ENCODE assay signal across 11 mouse cellular contexts in the genomic region with DNA sequence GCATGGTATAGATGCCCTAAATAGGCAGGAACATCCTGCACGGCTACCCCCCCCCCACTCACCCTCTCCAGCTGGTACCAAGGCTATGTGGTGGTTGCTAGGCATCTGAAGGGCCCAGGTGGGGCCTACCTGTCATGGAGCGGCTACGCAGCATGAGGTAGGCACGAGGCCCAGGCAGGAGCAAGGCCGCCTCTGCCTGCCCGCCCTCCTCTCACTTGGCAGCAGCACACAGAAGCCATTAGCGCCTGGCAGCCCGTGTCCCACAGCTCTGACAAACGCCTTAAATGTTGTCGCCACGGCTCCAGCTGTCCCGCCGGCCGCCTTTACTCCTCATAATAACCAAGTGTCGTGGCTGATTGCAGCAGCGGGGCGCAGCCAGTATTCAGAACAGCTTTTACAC. TPM values are rescaled to one million over a fixed set of nuclear protein-coding genes. Genes with fewer than 3 reads are reported as not detected.
A peak's percentile ranks its signal among the peaks of the same experiment; 100 is the strongest.
DNase-seq lines count a peak whose midpoint lies in the region; ATAC-seq and TF ChIP-seq lines count a peak whose summit lies in the region.
"Had no signal": no experiment of that assay in that cellular context is flagged by ENCODE, and none has a peak within 500 bp of the region (broad histone marks: within the 10 kb centered on the region; RNA-seq: fewer than 3 reads in every experiment).

No protein-coding gene starts in this region.

- H3K27me3 ChIP-seq in midbrain, embryonic 13.5 days, result no peaks in the 10 kb centered on the region
- peaks cover 26% of the 10 kb centered on the region for H3K27me3 ChIP-seq in midbrain, embryonic 10.5 days (ENCODE audit: low read depth, poor library complexity, severe bottlenecking)
- peaks cover 22% of the 10 kb centered on the region; the same call in 1 of the 2 replicates for H3K27me3 ChIP-seq in hindbrain, embryonic 10.5 days (ENCODE audit: insufficient read depth, poor library complexity, severe bottlenecking)
- H3K27me3 ChIP-seq in liver, postnatal 0 days (ENCODE audit: insufficient read depth, low read length), result peaks cover 7% of the 10 kb centered on the region

- peak overlapping the region; percentile 80 for H3K27ac ChIP-seq in midbrain, embryonic 13.5 days
- H3K27ac ChIP-seq in midbrain, embryonic 10.5 days (replicated peaks), result no peak overlapping the region
- H3K27ac ChIP-seq in hindbrain, embryonic 10.5 days, result peak overlapping the region; percentile 67; the same call in 1 of the 2 replicates
- H3K27ac ChIP-seq in liver, postnatal 0 days (ENCODE audit: low read depth), result no peak overlapping the region
- H3K27ac ChIP-seq: liver, embryonic 13.5 days had no signal

- no peak overlapping the region for H3K4me2 ChIP-seq in midbrain, embryonic 13.5 days (replicated peaks)
- no peak overlapping the region for H3K4me2 ChIP-seq in liver, postnatal 0 days (ENCODE audit: low read depth, low read length)
- H3K4me2 ChIP-seq: liver, embryonic 13.5 days had no signal

- no peak for DNase-seq in midbrain, embryonic 10.5 days (ENCODE audit: low spot score)
- DNase-seq in hindbrain, embryonic 10.5 days (ENCODE audit: low spot score), result no peak
- DNase-seq in left cerebral cortex, postnatal 25 days (ENCODE audit: low spot score in 2 of 2), result peak; percentile 44 to 54
- DNase-seq in liver, postnatal 0 days, result no peak
- no peak for DNase-seq in spleen, adult 12 weeks (ENCODE audit: low spot score)
- no peak for DNase-seq in heart, adult 8-10 months (ENCODE audit: low spot score)
- DNase-seq: liver, embryonic 13.5 days; thymus, postnatal 4 days had no signal

- TF ChIP-seq EP300 in liver, postnatal 0 days (IDR thresholded peaks at IDR 0.05; ENCODE audit: low read depth), result no peak

- ATAC-seq in midbrain, embryonic 13.5 days, result peak; percentile 67
- ATAC-seq in megakaryocyte-erythroid progenitor cell, adult 5-6 weeks (replicated peaks; ENCODE audit: low FRiP score, low TSS enrichment, poor library complexity, severe bottlenecking), result no peak
- ATAC-seq in liver, postnatal 0 days, result no peak

- WGBS in midbrain, embryonic 13.5 days, result 50% methylated on average over 17 of the region's 17 CpGs
- WGBS in midbrain, embryonic 10.5 days, result 87% methylated on average over 17 of the region's 17 CpGs
- WGBS in hindbrain, embryonic 10.5 days, result 79% methylated on average over 17 of the region's 17 CpGs
- WGBS in liver, postnatal 0 days (ENCODE audit: insufficient replicate concordance), result 76% methylated on average over 17 of the region's 17 CpGs

- no peak for TF ChIP-seq CTCF in liver, postnatal 0 days (IDR thresholded peaks at IDR 0.05; ENCODE audit: low read depth)

- no peak overlapping the region for H3K4me3 ChIP-seq in midbrain, embryonic 13.5 days (replicated peaks)
- H3K4me3 ChIP-seq in midbrain, embryonic 10.5 days, result no peak overlapping the region
- H3K4me3 ChIP-seq in hindbrain, embryonic 10.5 days, result no peak overlapping the region
- H3K4me3 ChIP-seq in liver, postnatal 0 days (ENCODE audit: low read depth, low read length), result no peak overlapping the region
- H3K4me3 ChIP-seq: liver, embryonic 13.5 days; myocyte had no signal

- intact Hi-C loops in left cerebral cortex, postnatal 25 days (cut with DNase I), result no loop called here

- H3K4me1 ChIP-seq in midbrain, embryonic 13.5 days (replicated peaks), result peaks cover 60% of the 10 kb centered on the region
- peaks cover 60% of the 10 kb centered on the region for H3K4me1 ChIP-seq in midbrain, embryonic 10.5 days
- H3K4me1 ChIP-seq in hindbrain, embryonic 10.5 days (replicated peaks), result peaks cover 68% of the 10 kb centered on the region
- no peaks in the 10 kb centered on the region for H3K4me1 ChIP-seq in liver, postnatal 0 days (ENCODE audit: insufficient read depth)

- H3K9me3 ChIP-seq in midbrain, embryonic 13.5 days, result no peaks in the 10 kb centered on the region
- no peaks in the 10 kb centered on the region for H3K9me3 ChIP-seq in midbrain, embryonic 10.5 days (replicated peaks)
- no peaks in the 10 kb centered on the region for H3K9me3 ChIP-seq in hindbrain, embryonic 10.5 days
- H3K9me3 ChIP-seq in liver, postnatal 0 days (ENCODE audit: low read length), result no peaks in the 10 kb centered on the region
- H3K9me3 ChIP-seq: liver, embryonic 13.5 days had no signal

- H3K9ac ChIP-seq in midbrain, embryonic 13.5 days (replicated peaks), result no peak overlapping the region
- no peak overlapping the region for H3K9ac ChIP-seq in liver, postnatal 0 days (replicated peaks)
- H3K9ac ChIP-seq: liver, embryonic 13.5 days had no signal

- no peaks in the 10 kb centered on the region for H3K36me3 ChIP-seq in midbrain, embryonic 13.5 days
- no peaks in the 10 kb centered on the region for H3K36me3 ChIP-seq in midbrain, embryonic 10.5 days
- H3K36me3 ChIP-seq in hindbrain, embryonic 10.5 days, result no peaks in the 10 kb centered on the region
- no peaks in the 10 kb centered on the region for H3K36me3 ChIP-seq in liver, postnatal 0 days (replicated peaks; ENCODE audit: insufficient read depth, low read length)
- H3K36me3 ChIP-seq: liver, embryonic 13.5 days had no signal

RNA-seq across cellular contexts. Expression of a gene that starts 49.4 kb away (rescaled TPM):
- polyA plus RNA-seq in midbrain, embryonic 13.5 days (2015; fragmentation: Nextera tagmentation; extraction: Ambion mirVana), result 38.6 and 41.3 TPM in 2 replicates
- 38.6 and 39.5 TPM in 2 replicates for polyA plus RNA-seq in midbrain, embryonic 10.5 days (2016; fragmentation: Nextera tagmentation; extraction: Ambion mirVana)
- polyA plus RNA-seq in hindbrain, embryonic 10.5 days (2016; fragmentation: Nextera tagmentation; extraction: Ambion mirVana), result 36.5 and 44.8 TPM in 2 replicates
- 10 to 100 TPM; 33.3 to 36.5 TPM for total RNA-seq in left cerebral cortex, postnatal 25 days (2021)
- total RNA-seq in megakaryocyte-erythroid progenitor cell, adult 5-6 weeks (2014; fragmentation: Nextera tagmentation), result 15.0 and 18.4 TPM in 2 replicates
- total RNA-seq in megakaryocyte-erythroid progenitor cell, adult 5-6 weeks (2017), result 13.3 and 15.7 TPM in 2 replicates
- polyA plus RNA-seq in liver, postnatal 0 days (2015; fragmentation: Nextera tagmentation; extraction: Ambion mirVana), result 15.7 and 17.9 TPM in 2 replicates
- total RNA-seq in heart, adult 8-10 months (2022), result 10 to 100 TPM; 21.2 to 25.6 (median 22.2) TPM

RNA-seq across cellular contexts. Expression of a gene that starts 57.7 kb away (rescaled TPM):
- 28.3 and 29.1 TPM in 2 replicates for polyA plus RNA-seq in midbrain, embryonic 13.5 days (2015; fragmentation: Nextera tagmentation; extraction: Ambion mirVana)
- polyA plus RNA-seq in midbrain, embryonic 10.5 days (2016; fragmentation: Nextera tagmentation; extraction: Ambion mirVana), result 20.5 and 22.6 TPM in 2 replicates
- 25.1 and 25.9 TPM in 2 replicates for polyA plus RNA-seq in hindbrain, embryonic 10.5 days (2016; fragmentation: Nextera tagmentation; extraction: Ambion mirVana)
- 10 to 100 TPM; 16.2 to 17.4 TPM for total RNA-seq in left cerebral cortex, postnatal 25 days (2021)
- total RNA-seq in megakaryocyte-erythroid progenitor cell, adult 5-6 weeks (2014; fragmentation: Nextera tagmentation), result 5.3 and 16.6 TPM in 2 replicates
- 14.5 and 15.0 TPM in 2 replicates for total RNA-seq in megakaryocyte-erythroid progenitor cell, adult 5-6 weeks (2017)
- 18.5 and 19.6 TPM in 2 replicates for polyA plus RNA-seq in liver, postnatal 0 days (2015; fragmentation: Nextera tagmentation; extraction: Ambion mirVana)
- 1 to 10 TPM; 5.1 to 6.3 (median 5.4) TPM for total RNA-seq in heart, adult 8-10 months (2022)

RNA-seq across cellular contexts. Expression of a gene that starts 57.7 kb away (rescaled TPM):
- polyA plus RNA-seq in midbrain, embryonic 13.5 days (2015; fragmentation: Nextera tagmentation; extraction: Ambion mirVana), result 67.7 and 70.8 TPM in 2 replicates
- polyA plus RNA-seq in midbrain, embryonic 10.5 days (2016; fragmentation: Nextera tagmentation; extraction: Ambion mirVana), result 37.1 and 40.4 TPM in 2 replicates
- 39.2 and 45.7 TPM in 2 replicates for polyA plus RNA-seq in hindbrain, embryonic 10.5 days (2016; fragmentation: Nextera tagmentation; extraction: Ambion mirVana)
- total RNA-seq in left cerebral cortex, postnatal 25 days (2021), result 10 to 100 TPM; 40.4 to 41.7 TPM
- 14.8 and 19.1 TPM in 2 replicates for total RNA-seq in megakaryocyte-erythroid progenitor cell, adult 5-6 weeks (2014; fragmentation: Nextera tagmentation)
- 7.5 and 8.7 TPM in 2 replicates for total RNA-seq in megakaryocyte-erythroid progenitor cell, adult 5-6 weeks (2017)
- 8.5 TPM in 2 replicates for polyA plus RNA-seq in liver, postnatal 0 days (2015; fragmentation: Nextera tagmentation; extraction: Ambion mirVana)
- 10 to 100 TPM; 18.4 to 22.6 (median 21.2) TPM for total RNA-seq in heart, adult 8-10 months (2022)

Comparison
In these comparisons a context has a peak if more than half of its experiments do, and no peak if none do; other contexts are left out.
1. H3K27ac ChIP-seq: peak in midbrain, embryonic 13.5 days (single experiment) and hindbrain, embryonic 10.5 days (single experiment); none in midbrain, embryonic 10.5 days (single experiment) and liver, postnatal 0 days (single experiment).
2. DNase-seq: peak in left cerebral cortex, postnatal 25 days (2 of 2); none in midbrain, embryonic 10.5 days (single experiment), hindbrain, embryonic 10.5 days (single experiment), liver, postnatal 0 days (single experiment), spleen, adult 12 weeks (single experiment) and heart, adult 8-10 months (single experiment).